Mouse (Mus musculus): ENCODE results near the gene Iqcc.
A peak's percentile ranks its signal among the peaks of the same experiment; 100 is the strongest.

DNA sequence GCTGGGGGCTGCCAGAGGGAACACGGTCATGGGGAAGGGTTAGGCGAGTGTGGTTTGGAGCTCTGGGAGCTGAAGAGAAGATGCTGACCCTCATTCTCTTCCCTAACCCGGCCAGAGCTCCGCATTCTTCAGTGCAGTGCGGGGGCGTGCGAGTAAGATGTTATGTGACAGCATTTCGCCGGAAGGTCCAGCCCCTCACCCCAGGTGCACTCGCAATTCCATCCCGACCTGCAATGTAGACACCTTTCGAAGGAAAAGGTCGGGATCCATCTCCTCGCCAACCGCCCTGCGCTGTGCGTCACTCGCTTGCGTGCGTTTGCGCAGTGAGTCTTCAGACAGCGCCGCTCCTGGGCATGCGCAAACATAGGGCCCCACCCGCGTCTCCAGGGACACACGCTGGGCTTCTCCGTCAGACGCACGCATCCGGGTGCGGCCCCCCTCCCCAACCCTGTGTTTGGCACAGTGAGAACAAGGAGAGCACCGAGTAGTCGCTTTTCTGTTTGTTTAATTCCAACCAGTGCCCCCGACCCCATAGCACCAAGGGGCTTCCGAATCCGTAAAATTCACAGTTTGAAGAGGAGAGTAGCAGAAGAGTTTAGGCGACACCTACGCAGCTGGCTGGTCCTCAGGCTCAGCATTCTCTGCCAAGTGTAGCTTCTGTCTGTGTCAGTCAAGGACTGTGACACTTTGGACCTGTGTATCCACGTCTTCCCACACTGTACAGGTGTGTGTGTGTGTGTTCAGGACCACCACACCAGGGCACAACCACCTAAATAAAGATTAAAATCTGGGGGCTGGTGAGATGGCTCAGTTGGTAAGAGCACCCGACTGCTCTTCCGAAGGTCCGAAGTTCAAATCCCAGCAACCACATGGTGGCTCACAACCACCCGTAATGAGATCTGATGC is at the start of gene Iqcc:
- TF ChIP-seq EP300 (IDR thresholded peaks at IDR 0.05; ENCODE audit: low read depth) (no peak), CTCF (IDR thresholded peaks at IDR 0.05; ENCODE audit: low read depth) (peak; percentile 49)
